Mouse (Mus musculus) T-cell, adult 2 months (primary cell): ENCODE results near the gene Aff3.

Source experiments
- DNase-seq: peaks from one replicate; pipeline ENCODE4 v3.0.0; 2022; ENCODE audit warnings: low spot score

Gene Aff3

GRCm38 (mm10) chr1:38390235-38390885, 274.4 kb downstream of the Aff3 start:
- no peak for DNase-seq

GRCm38 (mm10) chr1:38389576-38389975, 275.2 kb downstream of the Aff3 start:
- DNase-seq, result no peak

- no peak for DNase-seq
Observed at GRCm38 (mm10) chr1:38388466-38388865, 276.3 kb downstream of the Aff3 start.

GRCm38 (mm10) chr1:38387438-38387837, 277.3 kb downstream of the Aff3 start:
- DNase-seq, result no peak

- no peak for DNase-seq
Observed at GRCm38 (mm10) chr1:38384457-38385121, 280.2 kb downstream of the Aff3 start.

GRCm38 (mm10) chr1:38384010-38384409, 280.7 kb downstream of the Aff3 start:
- no peak for DNase-seq

GRCm38 (mm10) chr1:38382683-38383082, 282.1 kb downstream of the Aff3 start:
- no peak for DNase-seq

DNA sequence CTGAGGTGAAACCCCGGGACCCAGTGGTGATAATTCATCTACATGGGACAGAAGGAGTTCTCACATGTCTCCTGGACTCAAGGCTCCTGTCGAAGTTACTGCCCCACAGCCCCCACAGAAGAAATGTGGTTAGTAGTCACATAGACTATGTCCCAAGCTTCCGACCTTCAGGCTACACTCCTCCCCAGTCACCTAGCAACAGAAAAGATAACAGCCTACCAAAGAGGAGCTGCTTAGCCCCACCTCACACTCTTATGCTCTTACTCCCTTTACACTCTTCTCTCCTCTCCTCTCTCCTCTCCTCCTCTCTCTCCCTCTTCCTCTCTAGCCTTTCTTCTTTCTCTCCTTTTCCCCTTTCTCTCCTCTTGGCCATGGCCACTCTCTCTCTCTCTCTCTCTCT, 286.8 kb downstream of the Aff3 start:
- DNase-seq, result no peak

DNA sequence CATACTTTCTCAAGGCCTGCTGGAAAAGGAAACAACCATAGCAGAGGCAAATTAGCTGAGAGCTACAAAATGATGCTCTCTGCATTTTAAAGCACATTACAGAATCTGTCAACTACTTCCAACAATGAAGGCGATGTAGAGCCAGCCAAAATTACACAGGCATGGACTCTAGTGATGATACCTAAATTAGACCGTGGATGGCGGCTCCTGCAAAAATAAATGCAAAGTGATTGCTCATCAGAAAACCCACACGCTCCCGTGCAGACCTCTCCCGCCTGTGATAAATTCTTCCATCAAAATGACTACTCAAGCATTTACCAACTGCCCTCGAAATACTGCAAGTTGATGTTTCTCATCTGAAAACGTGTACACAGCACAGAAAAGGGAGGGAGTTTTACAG, 295.6 kb downstream of the Aff3 start:
- no peak for DNase-seq

- DNase-seq, result no peak
Observed at GRCm38 (mm10) chr1:38368081-38368689, 296.6 kb downstream of the Aff3 start.

GRCm38 (mm10) chr1:38367404-38368080, 297.2 kb downstream of the Aff3 start:
- DNase-seq, result no peak

DNA sequence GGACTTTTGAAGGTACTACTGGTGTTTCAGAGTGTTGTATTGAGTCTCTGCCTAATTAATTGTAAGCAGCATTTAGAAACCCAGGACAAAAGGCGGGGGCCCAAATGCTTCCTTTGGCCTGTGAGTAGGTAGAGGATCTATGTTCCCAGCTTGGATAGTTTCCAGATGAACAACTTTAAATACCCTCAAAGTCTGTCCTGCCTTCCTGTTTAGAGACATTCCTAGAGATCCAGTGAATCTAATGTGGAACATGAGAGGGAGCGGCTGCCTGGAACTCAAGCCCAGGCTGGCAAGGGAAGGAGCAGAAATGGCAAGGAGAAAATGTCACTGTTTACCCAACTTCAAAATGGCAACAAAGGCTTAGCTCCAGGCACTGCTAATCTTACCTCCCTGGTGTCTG, 300.9 kb downstream of the Aff3 start:
- DNase-seq, result no peak

- DNase-seq, result peak; percentile 4
Observed at GRCm38 (mm10) chr1:38362275-38362674, 302.5 kb downstream of the Aff3 start.

DNA sequence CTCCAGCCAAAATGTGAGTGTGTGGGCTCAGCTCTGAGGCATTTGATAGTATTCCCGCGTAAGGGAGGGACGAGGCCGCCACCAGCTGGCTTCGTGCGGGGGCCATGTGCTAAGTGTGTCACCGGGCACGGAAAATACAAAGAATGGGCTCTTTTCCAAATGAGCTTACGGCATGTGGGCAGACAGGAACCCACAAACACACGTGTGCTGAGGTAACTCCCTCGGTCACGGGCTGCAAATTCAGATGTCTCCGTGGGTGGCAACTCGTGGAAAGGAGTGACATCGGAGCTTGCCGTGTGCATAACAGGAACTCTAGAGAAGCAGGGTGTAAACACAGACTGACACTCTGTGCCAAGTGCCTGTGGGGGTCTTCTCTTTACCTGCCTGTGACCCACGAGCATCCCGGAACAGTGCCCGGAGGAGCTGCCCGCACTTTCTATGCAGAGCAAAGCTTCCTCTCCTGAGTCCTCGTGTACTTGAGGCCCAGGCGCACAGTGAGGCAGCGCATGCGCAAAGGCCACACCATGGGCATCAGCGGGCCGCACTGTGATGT, 305.9 kb downstream of the Aff3 start:
- no peak for DNase-seq

GRCm38 (mm10) chr1:38357933-38358796, 306.6 kb downstream of the Aff3 start:
- no peak for DNase-seq

DNA sequence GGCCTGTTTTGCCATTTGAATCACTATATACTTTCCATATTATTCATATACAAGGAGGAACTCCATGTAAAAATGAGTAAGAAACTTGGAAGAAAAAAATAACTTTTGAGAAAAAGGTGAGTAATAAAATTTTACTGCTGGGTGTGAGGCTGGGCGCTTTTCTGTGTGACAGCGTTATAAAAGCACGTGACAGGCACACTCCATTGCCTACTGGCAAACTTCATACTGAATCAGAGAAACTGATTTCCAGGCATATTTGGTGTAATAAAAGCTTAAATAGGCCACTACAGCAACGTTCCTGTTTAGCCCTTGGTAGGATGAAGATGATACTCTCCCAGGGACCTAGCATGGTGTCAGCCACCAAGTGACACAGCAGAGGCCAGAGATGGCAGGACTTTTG, 310.2 kb downstream of the Aff3 start:
- no peak for DNase-seq

DNA sequence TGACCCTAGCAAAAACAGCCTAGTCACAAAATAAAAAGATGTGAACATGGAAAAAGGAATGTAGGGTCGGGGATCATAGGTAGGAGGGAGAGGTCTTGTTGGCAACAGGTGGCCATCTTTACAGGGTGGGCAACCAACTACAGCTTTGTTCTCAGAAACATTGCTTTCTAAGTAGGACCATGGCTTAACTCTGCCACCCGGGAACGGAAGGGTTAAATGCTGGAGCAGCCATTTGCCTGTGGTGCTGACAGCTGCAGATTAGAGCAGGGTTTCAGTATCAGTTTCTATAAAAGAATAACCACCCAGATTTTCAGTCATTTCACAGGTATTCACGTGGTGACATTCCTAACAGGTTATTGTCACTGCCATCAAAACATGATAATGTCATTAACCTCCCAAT, 317.4 kb downstream of the Aff3 start:
- DNase-seq, result no peak

DNA sequence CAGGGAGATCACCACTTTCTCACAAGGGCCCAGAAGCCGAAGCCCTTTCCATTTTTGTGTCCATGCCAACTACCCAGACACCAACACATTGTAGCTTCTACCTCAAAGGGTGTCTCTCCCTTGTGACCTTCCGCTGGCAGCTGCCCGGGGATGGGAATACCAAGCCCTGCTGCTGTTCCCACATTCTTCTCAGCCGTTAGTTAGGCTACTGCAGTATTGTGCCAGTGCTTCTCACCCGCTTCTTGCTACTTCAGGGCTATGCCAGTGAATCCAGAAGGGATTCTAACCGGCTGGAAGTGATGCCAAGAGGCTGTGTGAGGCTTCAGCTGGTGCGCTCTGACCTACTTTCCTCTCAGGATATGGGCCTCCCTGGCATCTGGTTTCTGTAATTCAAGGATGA, 330.5 kb downstream of the Aff3 start:
- DNase-seq, result no peak

DNA sequence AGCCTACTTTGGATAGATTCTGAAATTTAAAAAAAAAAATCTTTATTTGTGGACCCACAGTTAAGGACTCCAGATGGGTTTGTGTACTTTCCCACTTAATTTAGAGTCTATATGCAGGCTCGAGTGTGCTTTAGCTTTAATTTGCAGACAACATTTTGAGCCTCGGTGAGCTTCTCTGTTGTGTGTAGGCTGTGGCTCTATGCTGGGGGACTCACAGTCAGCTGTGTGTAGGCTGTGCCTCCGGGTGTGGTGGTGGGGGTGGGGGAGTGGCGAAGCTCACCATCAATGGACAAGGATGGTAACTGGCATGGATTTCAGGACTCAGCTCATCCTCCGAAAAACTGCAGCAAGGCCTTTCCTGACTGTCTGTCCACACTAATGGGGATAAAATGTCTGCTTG, 331.8 kb downstream of the Aff3 start:
- no peak for DNase-seq

GRCm38 (mm10) chr1:38324206-38324605, 340.5 kb downstream of the Aff3 start:
- DNase-seq, result no peak

DNA sequence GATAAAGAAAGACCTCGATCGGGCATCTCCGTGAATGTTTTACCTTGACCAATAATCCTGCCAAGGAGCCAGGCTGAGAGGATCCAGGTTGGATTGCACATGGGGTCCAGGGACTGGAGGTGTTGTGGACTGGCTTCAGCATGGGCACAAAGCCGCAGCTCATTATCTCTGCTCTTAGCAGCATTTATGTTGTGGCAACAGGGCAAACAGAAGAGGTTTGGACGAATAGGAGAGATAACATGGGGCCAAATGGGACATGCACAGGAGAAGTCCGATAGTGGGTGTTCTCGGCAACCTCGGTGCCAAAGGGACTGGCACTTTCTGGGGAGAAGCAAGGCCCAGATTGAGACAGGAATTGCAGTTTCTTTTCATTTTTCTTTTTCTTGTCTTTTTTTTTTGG, 342.9 kb downstream of the Aff3 start:
- no peak for DNase-seq

DNA sequence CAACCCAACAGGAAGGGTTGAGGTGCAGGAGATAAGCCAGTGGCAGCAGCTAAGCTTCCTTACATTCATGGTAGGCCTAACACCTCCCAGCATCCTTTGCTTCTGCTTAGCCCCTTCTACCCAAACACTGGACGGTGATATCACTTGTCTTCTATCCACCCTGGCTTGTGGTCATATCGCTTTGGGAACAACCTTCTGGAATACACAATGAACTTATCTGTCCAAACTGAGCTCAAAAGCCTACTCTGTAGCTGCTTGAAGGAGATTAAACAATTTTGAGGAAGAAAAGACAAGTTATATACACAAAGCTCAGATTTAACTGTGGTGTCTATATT, 343.8 kb downstream of the Aff3 start:
- DNase-seq, result no peak
